8 mouse cellular contexts compared by ENCODE assay signal in genomic region chr8:117498179-117498914, GRCm38 (mm10). TPM values are rescaled to one million over a fixed set of nuclear protein-coding genes. Genes with fewer than 3 reads are reported as not detected.
DNase-seq lines count a peak whose midpoint lies in the region; ATAC-seq and TF ChIP-seq lines count a peak whose summit lies in the region.

TSS of gene Plcg2 (plus strand) at chr8:117498291.

- no peaks in the 10 kb centered on the region for H3K9me3 ChIP-seq in E14TG2a.4 (ENCODE audit: low read length)
- no peaks in the 10 kb centered on the region for H3K9me3 ChIP-seq in forebrain, embryonic 16.5 days (ENCODE audit: control insufficient read depth, low read length)
- H3K9me3 ChIP-seq in hindbrain, embryonic 14.5 days (ENCODE audit: control insufficient read depth, low read length) = no peaks in the 10 kb centered on the region
- no peaks in the 10 kb centered on the region for H3K9me3 ChIP-seq in midbrain, embryonic 15.5 days

- peak within 1 kb of the TSS; percentile 100 for H3K4me2 ChIP-seq in forebrain, embryonic 16.5 days (ENCODE audit: low read length)
- peak within 1 kb of the TSS; percentile 98 for H3K4me2 ChIP-seq in hindbrain, embryonic 14.5 days (replicated peaks)
- H3K4me2 ChIP-seq in midbrain, embryonic 15.5 days = peak within 1 kb of the TSS; percentile 80

- H3K4me3 ChIP-seq in E14TG2a.4 (replicated peaks; ENCODE audit: low read length) = peak within 1 kb of the TSS; percentile 92
- peak within 1 kb of the TSS; percentile 62 for H3K4me3 ChIP-seq in forebrain, embryonic 16.5 days (replicated peaks; ENCODE audit: low read length)
- peak within 1 kb of the TSS; percentile 48 for H3K4me3 ChIP-seq in hindbrain, embryonic 14.5 days (replicated peaks; ENCODE audit: low read length)
- peak within 1 kb of the TSS; percentile 54; the same call in 1 of the 2 replicates for H3K4me3 ChIP-seq in liver, adult 2 months (ENCODE audit: insufficient read depth, low read depth, low read length)
- H3K4me3 ChIP-seq in midbrain, embryonic 15.5 days = peak within 1 kb of the TSS; percentile 44

- peak within 1 kb of the TSS; percentile 63 for H3K9ac ChIP-seq in forebrain, embryonic 16.5 days (replicated peaks; ENCODE audit: low read depth, low read length)
- H3K9ac ChIP-seq in hindbrain, embryonic 14.5 days = peak within 1 kb of the TSS; percentile 53
- H3K9ac ChIP-seq in liver, adult 2 months (ENCODE audit: low read depth, low read length) = peak within 1 kb of the TSS; percentile 69
- H3K9ac ChIP-seq in midbrain, embryonic 15.5 days = peak within 1 kb of the TSS; percentile 39

- TF ChIP-seq CTCF in E14TG2a.4 (conservative IDR thresholded peaks at IDR 0.05; ENCODE audit: low read length) = no peak
- no peak for TF ChIP-seq CTCF in liver, adult 2 months (IDR thresholded peaks at IDR 0.05; ENCODE audit: low read depth, low read length)

- peak; percentile 58 for ATAC-seq in forebrain, embryonic 16.5 days
- ATAC-seq in hindbrain, embryonic 14.5 days (ENCODE audit: low FRiP score) = peak; percentile 43; the same call in 1 of the 2 replicates
- ATAC-seq in midbrain, embryonic 15.5 days (replicated peaks) = no peak; the same call in 1 of the 2 replicates
- no peak for ATAC-seq in inflammation-experienced regulatory T-cells, adult 6 months

- DNase-seq in adrenal gland, postnatal 10 days = peak; percentile 57
- no peak for DNase-seq in hindbrain, embryonic 14.5 days (ENCODE audit: low spot score)
- no peak for DNase-seq in liver, adult 2 months (ENCODE audit: extremely low read depth, low read depth, low spot score)
- peak; percentile 79 for DNase-seq in splenic B cell, adult 2 months (ENCODE audit: low read depth, low spot score)

- WGBS in forebrain, embryonic 16.5 days = under 1% methylated on average over 61 of the region's 62 CpGs
- under 1% methylated on average over 61 of the region's 62 CpGs for WGBS in hindbrain, embryonic 14.5 days
- WGBS in liver, adult 2 months = 2% methylated on average over 62 of the region's 62 CpGs
- under 1% methylated on average over 62 of the region's 62 CpGs for WGBS in midbrain, embryonic 15.5 days

- no peaks in the 10 kb centered on the region for H3K79me2 ChIP-seq in liver, adult 2 months (ENCODE audit: control insufficient read depth, insufficient read depth, low read length)

- H3K27me3 ChIP-seq in E14TG2a.4 (ENCODE audit: insufficient read depth, low read length) = peaks cover 68% of the 10 kb centered on the region
- peaks cover 21% of the 10 kb centered on the region for H3K27me3 ChIP-seq in forebrain, embryonic 16.5 days (replicated peaks; ENCODE audit: control insufficient read depth, insufficient read depth, low read length)
- peaks cover 30% of the 10 kb centered on the region for H3K27me3 ChIP-seq in hindbrain, embryonic 14.5 days (ENCODE audit: control insufficient read depth, insufficient read depth, low read length)
- H3K27me3 ChIP-seq in liver, adult 2 months (ENCODE audit: control insufficient read depth, insufficient read depth, low read length) = 0 out of 2 replicates have a peak, but pooled peaks cover 7% of the 10 kb centered on the region
- peaks cover 29% of the 10 kb centered on the region for H3K27me3 ChIP-seq in midbrain, embryonic 15.5 days (replicated peaks)
- H3K27me3 ChIP-seq in splenic B cell, adult 2 months (ENCODE audit: control insufficient read depth, insufficient read depth, low read length, poor library complexity, severe bottlenecking) = no peaks in the 10 kb centered on the region

- H3K27ac ChIP-seq in forebrain, embryonic 16.5 days (ENCODE audit: low read length) = no peak within 1 kb of the TSS
- H3K27ac ChIP-seq in hindbrain, embryonic 14.5 days = no peak within 1 kb of the TSS
- H3K27ac ChIP-seq in liver, adult 2 months (replicated peaks; ENCODE audit: insufficient read depth, low read depth, low read length) = no peak within 1 kb of the TSS
- no peak within 1 kb of the TSS for H3K27ac ChIP-seq in midbrain, embryonic 15.5 days

- peaks cover 63% of the 10 kb centered on the region for H3K4me1 ChIP-seq in E14TG2a.4 (replicated peaks; ENCODE audit: low read depth, low read length)
- peaks cover 14% of the 10 kb centered on the region for H3K4me1 ChIP-seq in forebrain, embryonic 16.5 days (replicated peaks; ENCODE audit: control insufficient read depth, insufficient read depth, low read length)
- H3K4me1 ChIP-seq in hindbrain, embryonic 14.5 days (replicated peaks; ENCODE audit: control insufficient read depth, insufficient read depth, low read length) = peaks cover 4% of the 10 kb centered on the region; the same call in 1 of the 2 replicates
- 0 out of 2 replicates have a peak, but pooled peaks cover 2% of the 10 kb centered on the region for H3K4me1 ChIP-seq in liver, adult 2 months (ENCODE audit: control insufficient read depth, insufficient read depth, low read length)
- H3K4me1 ChIP-seq in midbrain, embryonic 15.5 days = peaks cover 11% of the 10 kb centered on the region

- no peaks in the 10 kb centered on the region for H3K36me3 ChIP-seq in E14TG2a.4 (ENCODE audit: insufficient read depth, low read length)
- no peaks in the 10 kb centered on the region for H3K36me3 ChIP-seq in forebrain, embryonic 16.5 days (ENCODE audit: control insufficient read depth, insufficient read depth)
- no peaks in the 10 kb centered on the region for H3K36me3 ChIP-seq in hindbrain, embryonic 14.5 days (replicated peaks; ENCODE audit: control insufficient read depth, insufficient read depth)
- H3K36me3 ChIP-seq in liver, adult 2 months (ENCODE audit: control insufficient read depth, insufficient read depth, low read length) = no peaks in the 10 kb centered on the region
- no peaks in the 10 kb centered on the region for H3K36me3 ChIP-seq in midbrain, embryonic 15.5 days (replicated peaks)
- no peaks in the 10 kb centered on the region for H3K36me3 ChIP-seq in splenic B cell, adult 2 months (ENCODE audit: control insufficient read depth, insufficient read depth, low read length, poor library complexity, severe bottlenecking)

- TF ChIP-seq POLR2A in liver, adult 2 months (IDR thresholded peaks at IDR 0.05; ENCODE audit: extremely low read depth, insufficient read depth, low read length) = no peak

RNA-seq across cellular contexts. Expression of gene Plcg2, which starts in this region (rescaled TPM):
- 1 to 10 TPM; 4.9 to 5.1 TPM for total RNA-seq in adrenal gland, postnatal 10 days (2021)
- polyA plus RNA-seq in forebrain, embryonic 16.5 days (2015; fragmentation: Nextera tagmentation; extraction: Ambion mirVana) = 0.83 and 0.85 TPM in 2 replicates
- 1.2 TPM in 2 replicates for polyA plus RNA-seq in hindbrain, embryonic 14.5 days (2014; fragmentation: Nextera tagmentation; extraction: Ambion mirVana)
- total RNA-seq in liver, adult 2 months (2014; rRNA removed) = 1.8 and 2.1 TPM in 2 replicates
- 0.42 and 0.95 TPM in 2 replicates for polyA plus RNA-seq in liver, adult 2 months (2012; rRNA removed)
- 0.90 and 1.5 TPM in 2 replicates for polyA plus RNA-seq in midbrain, embryonic 15.5 days (2015; fragmentation: Nextera tagmentation; extraction: Ambion mirVana)
- under 1 TPM; 0.11 to 0.40 (median 0.21) TPM for polyA plus RNA-seq in inflammation-experienced regulatory T-cells, adult 6 months (2017; shearing (Covaris generic))

Comparison
In these comparisons a context has a peak if more than half of its experiments do, and no peak if none do; other contexts are left out.
1. Peak in ATAC-seq, H3K4me3 ChIP-seq, H3K9ac ChIP-seq and H3K4me2 ChIP-seq in forebrain, embryonic 16.5 days; RNA of the gene not detected or under 1 TPM.
2. DNase-seq: peak in adrenal gland, postnatal 10 days (single experiment) and splenic B cell, adult 2 months (single experiment); none in hindbrain, embryonic 14.5 days (single experiment) and liver, adult 2 months (single experiment).
3. Peak in every context shown above with its lines, with median percentiles within 50 percentile points of each other: H3K4me3 ChIP-seq, H3K4me2 ChIP-seq and H3K9ac ChIP-seq.